Mouse (Mus musculus) adrenal gland, postnatal 14 days (tissue): ENCODE data around the gene 2810004N23Rik. TPM values are rescaled to one million over a fixed set of nuclear protein-coding genes. Genes with fewer than 3 reads are reported as not detected.

Experiments
- total RNA-seq: library from RNA; stranded (reverse); gene quantifications from 2 replicates; pipeline ENCODE4 v1.2.3, GENCODE M21; 2021

Gene 2810004N23Rik
- total RNA-seq, 1 experiment from 2014 or later: 27.0 TPM

Other genes with a start within 250 kb of the 2810004N23Rik start
- gene 2310022B05Rik, start 199.8 kb downstream of the 2810004N23Rik start, total RNA-seq: 38.6 and 39.1 TPM in 2 replicates
- gene Ttc13, start 141.1 kb downstream of the 2810004N23Rik start, total RNA-seq: 45.7 and 46.7 TPM in 2 replicates
- 9.6 and 12.4 TPM in 2 replicates for gene Arv1, start 141.0 kb downstream of the 2810004N23Rik start, total RNA-seq
- 1.8 TPM in 2 replicates for gene Fam89a, start 111.3 kb downstream of the 2810004N23Rik start, total RNA-seq
- gene Trim67, start 70.0 kb downstream of the 2810004N23Rik start, total RNA-seq: 4.7 and 5.4 TPM in 2 replicates
- gene Gnpat, start 87 bp downstream of the 2810004N23Rik start, total RNA-seq: 120 and 127 TPM in 2 replicates
- 21.5 and 23.8 TPM in 2 replicates for gene Exoc8, start 34.6 kb upstream of the 2810004N23Rik start, total RNA-seq
- gene Sprtn, start 34.8 kb upstream of the 2810004N23Rik start, total RNA-seq: 20.1 and 21.3 TPM in 2 replicates
- 63.4 and 77.1 TPM in 2 replicates for gene Egln1, start 86.2 kb upstream of the 2810004N23Rik start, total RNA-seq
- 74.1 and 74.7 TPM in 2 replicates for gene Tsnax, start 149.9 kb upstream of the 2810004N23Rik start, total RNA-seq
- 3.4 and 3.8 TPM in 2 replicates for gene Disc1, start 191.1 kb upstream of the 2810004N23Rik start, total RNA-seq